Mouse (Mus musculus): ENCODE results near the gene Tepsin. TPM values are rescaled to one million over a fixed set of nuclear protein-coding genes. Genes with fewer than 3 reads are reported as not detected.
A peak's percentile ranks its signal among the peaks of the same experiment; 100 is the strongest.

The Tepsin gene
- polyA plus RNA-seq, 1 experiment from 2014 or later: 20.6 TPM

GRCm38 (mm10) chr11:120126845-120127244 lies 28.3 kb upstream of the Tepsin start:
- no peak for ATAC-seq (ENCODE audit: low read depth)
- H3K9ac ChIP-seq: no peak overlapping the region
- peaks cover 70% of the 10 kb centered on the region for H3K36me3 ChIP-seq
- 82% methylated on average over 2 of the region's 2 CpGs for WGBS
- no peak overlapping the region for H3K4me2 ChIP-seq
- no peaks in the 10 kb centered on the region for H3K9me3 ChIP-seq
- no peak overlapping the region for H3K27ac ChIP-seq (replicated peaks)
- no peaks in the 10 kb centered on the region for H3K27me3 ChIP-seq
- H3K4me1 ChIP-seq (replicated peaks): no peaks in the 10 kb centered on the region
- H3K4me3 ChIP-seq: no peak overlapping the region

- Histone ChIP-seq H3K27ac (replicated peaks) (no peak overlapping the region), H3K36me3 (peaks cover 50% of the 10 kb centered on the region), H3K4me1 (replicated peaks) (peaks cover 17% of the 10 kb centered on the region), H3K9me3 (no peaks in the 10 kb centered on the region), H3K27me3 (no peaks in the 10 kb centered on the region), H3K4me2 (no peak overlapping the region), H3K4me3 (no peak overlapping the region), H3K9ac (no peak overlapping the region)
- WGBS: 83% methylated on average over 12 of the region's 12 CpGs
- no peak for ATAC-seq (ENCODE audit: low read depth)
Measured at GRCm38 (mm10) chr11:120122126-120122525, 23.6 kb upstream of the Tepsin start.

- Histone ChIP-seq H3K4me1 (replicated peaks) (peaks cover 17% of the 10 kb centered on the region), H3K9me3 (no peaks in the 10 kb centered on the region), H3K27me3 (no peaks in the 10 kb centered on the region), H3K27ac (replicated peaks) (peak overlapping the region; percentile 72), H3K4me3 (no peak overlapping the region), H3K9ac (no peak overlapping the region), H3K36me3 (peaks cover 54% of the 10 kb centered on the region), H3K4me2 (no peak overlapping the region)
- ATAC-seq (ENCODE audit: low read depth): 0 out of 2 replicates have a peak, but pooled peaks have one; percentile 40
- WGBS: 82% methylated on average over 17 of the region's 17 CpGs
Measured at GRCm38 (mm10) chr11:120120642-120121420, 22.3 kb upstream of the Tepsin start.

GRCm38 (mm10) chr11:120119936-120120541 lies 21.5 kb upstream of the Tepsin start:
- 69% methylated on average over 10 of the region's 10 CpGs for WGBS
- H3K27ac ChIP-seq (replicated peaks): peak overlapping the region; percentile 72
- H3K9ac ChIP-seq: 0 out of 2 replicates have a peak overlapping the region, but pooled peaks have one; percentile 27
- no peaks in the 10 kb centered on the region for H3K27me3 ChIP-seq
- H3K4me3 ChIP-seq: no peak overlapping the region
- no peak overlapping the region for H3K4me2 ChIP-seq
- peaks cover 58% of the 10 kb centered on the region for H3K36me3 ChIP-seq
- peak; percentile 34; the same call in 1 of the 2 replicates for ATAC-seq (ENCODE audit: low read depth)
- H3K9me3 ChIP-seq: no peaks in the 10 kb centered on the region
- peaks cover 17% of the 10 kb centered on the region for H3K4me1 ChIP-seq (replicated peaks)

- Histone ChIP-seq H3K9ac (no peak overlapping the region), H3K4me3 (no peak overlapping the region), H3K4me1 (replicated peaks) (peaks cover 17% of the 10 kb centered on the region), H3K4me2 (no peak overlapping the region), H3K27ac (replicated peaks) (no peak overlapping the region), H3K9me3 (no peaks in the 10 kb centered on the region), H3K36me3 (peaks cover 57% of the 10 kb centered on the region), H3K27me3 (no peaks in the 10 kb centered on the region)
- WGBS: 95% methylated on average over 7 of the region's 7 CpGs
- ATAC-seq (ENCODE audit: low read depth): no peak
Measured at GRCm38 (mm10) chr11:120119108-120119507, 20.6 kb upstream of the Tepsin start.

DNA sequence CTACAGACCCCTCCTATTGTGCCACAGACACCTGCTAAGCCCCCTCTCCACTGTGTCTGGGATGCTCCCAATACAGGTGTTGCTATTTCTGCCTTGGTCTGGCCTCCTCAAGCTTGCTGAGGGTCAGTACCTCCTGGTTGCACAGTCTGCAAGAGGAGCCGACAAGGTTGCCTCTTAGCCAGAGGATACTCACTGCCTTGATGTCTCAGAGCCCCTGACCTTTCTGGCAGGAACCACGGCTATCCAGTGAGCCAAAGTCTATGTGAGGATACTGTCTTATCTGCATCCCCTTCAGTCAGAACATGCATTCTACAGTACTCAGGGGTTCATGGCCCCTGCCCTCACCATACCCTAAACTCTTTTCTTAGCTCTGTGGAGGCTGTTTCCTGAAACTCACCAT lies 19.1 kb upstream of the Tepsin start:
- H3K9ac ChIP-seq: no peak overlapping the region
- peaks cover 56% of the 10 kb centered on the region for H3K36me3 ChIP-seq
- no peak for ATAC-seq (ENCODE audit: low read depth)

GRCm38 (mm10) chr11:120114488-120115215 lies 16.1 kb upstream of the Tepsin start:
- Histone ChIP-seq H3K4me1 (replicated peaks) (peaks cover 19% of the 10 kb centered on the region), H3K9me3 (no peaks in the 10 kb centered on the region), H3K27me3 (no peaks in the 10 kb centered on the region), H3K36me3 (peaks cover 54% of the 10 kb centered on the region), H3K27ac (replicated peaks) (no peak overlapping the region), H3K4me3 (no peak overlapping the region), H3K4me2 (no peak overlapping the region), H3K9ac (no peak overlapping the region)
- 91% methylated on average over 21 of the region's 21 CpGs for WGBS
- ATAC-seq (ENCODE audit: low read depth): no peak

More for the DNA sequence above, 19.1 kb upstream of the Tepsin start:
- WGBS: 95% methylated on average over 2 of the region's 2 CpGs
- H3K4me3 ChIP-seq: no peak overlapping the region
- H3K4me1 ChIP-seq (replicated peaks): peaks cover 21% of the 10 kb centered on the region
- no peak overlapping the region for H3K4me2 ChIP-seq
- H3K27ac ChIP-seq (replicated peaks): no peak overlapping the region
- H3K9me3 ChIP-seq: no peaks in the 10 kb centered on the region
- no peaks in the 10 kb centered on the region for H3K27me3 ChIP-seq

DNA sequence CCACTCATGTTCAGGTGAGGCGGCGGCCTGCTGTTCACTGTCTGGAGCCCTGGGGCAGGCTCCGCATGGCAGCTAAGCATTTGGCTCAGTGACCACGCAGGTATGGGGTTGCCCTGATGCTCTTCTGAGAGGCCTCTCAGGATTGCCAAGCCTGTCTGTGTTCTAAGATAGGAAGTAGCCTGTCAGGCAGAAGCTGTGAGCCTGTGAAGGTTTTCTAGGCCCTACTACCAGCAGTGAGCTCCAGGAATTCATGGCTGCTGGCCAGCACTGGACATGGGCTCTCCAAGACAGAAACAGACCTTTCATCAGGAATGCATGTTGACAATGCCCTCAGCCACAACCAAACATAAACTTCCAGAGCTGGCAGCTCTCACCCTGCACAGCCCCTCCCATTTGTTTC lies 13.6 kb upstream of the Tepsin start:
- Histone ChIP-seq H3K27me3 (no peaks in the 10 kb centered on the region), H3K9me3 (no peaks in the 10 kb centered on the region), H3K27ac (replicated peaks) (0 out of 2 replicates have a peak overlapping the region, but pooled peaks have one; percentile 34), H3K4me2 (no peak overlapping the region), H3K36me3 (peaks cover 60% of the 10 kb centered on the region), H3K9ac (no peak overlapping the region), H3K4me1 (replicated peaks) (peaks cover 15% of the 10 kb centered on the region), H3K4me3 (no peak overlapping the region)
- 92% methylated on average over 4 of the region's 4 CpGs for WGBS
- no peak for ATAC-seq (ENCODE audit: low read depth)

DNA sequence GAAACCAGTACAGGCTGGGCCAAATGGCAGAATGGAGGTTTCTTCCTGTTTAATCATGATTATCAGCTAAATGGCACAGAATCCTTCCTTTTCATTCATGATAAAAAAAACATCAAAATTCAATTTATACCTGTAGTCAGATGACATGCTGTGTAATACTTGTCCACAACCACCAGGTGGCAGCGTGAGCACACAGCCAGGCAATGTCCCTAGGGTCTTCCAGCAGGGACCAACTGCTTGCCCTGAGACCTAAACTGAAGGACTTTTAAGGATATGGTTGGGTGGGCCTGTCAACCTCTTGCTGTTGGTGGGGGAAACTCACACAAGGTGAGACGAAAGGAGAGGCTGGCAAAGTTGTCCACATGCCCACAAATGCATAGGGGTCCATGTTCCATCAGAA lies 12.5 kb upstream of the Tepsin start:
- peaks cover 15% of the 10 kb centered on the region for H3K4me1 ChIP-seq (replicated peaks)
- H3K36me3 ChIP-seq: peaks cover 56% of the 10 kb centered on the region
- WGBS: 3% methylated on average over 2 of the region's 2 CpGs
- H3K9ac ChIP-seq: 0 out of 2 replicates have a peak overlapping the region, but pooled peaks have one; percentile 17
- no peak for ATAC-seq (ENCODE audit: low read depth)
- no peak overlapping the region for H3K4me3 ChIP-seq
- H3K27ac ChIP-seq (replicated peaks): 0 out of 2 replicates have a peak overlapping the region, but pooled peaks have one; percentile 13
- H3K27me3 ChIP-seq: no peaks in the 10 kb centered on the region
- no peaks in the 10 kb centered on the region for H3K9me3 ChIP-seq
- no peak overlapping the region for H3K4me2 ChIP-seq

GRCm38 (mm10) chr11:120110554-120110953 lies 12.0 kb upstream of the Tepsin start:
- 0 out of 2 replicates have a peak overlapping the region, but pooled peaks have one; percentile 13 for H3K27ac ChIP-seq (replicated peaks)
- H3K4me1 ChIP-seq (replicated peaks): peaks cover 15% of the 10 kb centered on the region
- 0 out of 2 replicates have a peak, but pooled peaks have one; percentile 9 for ATAC-seq (ENCODE audit: low read depth)
- no peaks in the 10 kb centered on the region for H3K9me3 ChIP-seq
- 74% methylated on average over 7 of the region's 7 CpGs for WGBS
- no peaks in the 10 kb centered on the region for H3K27me3 ChIP-seq
- H3K36me3 ChIP-seq: peaks cover 56% of the 10 kb centered on the region
- H3K4me2 ChIP-seq: no peak overlapping the region
- H3K4me3 ChIP-seq: no peak overlapping the region
- 0 out of 2 replicates have a peak overlapping the region, but pooled peaks have one; percentile 17 for H3K9ac ChIP-seq

- Histone ChIP-seq H3K4me2 (no peak overlapping the region), H3K27ac (replicated peaks) (0 out of 2 replicates have a peak overlapping the region, but pooled peaks have one; percentile 18), H3K4me3 (no peak overlapping the region), H3K9me3 (no peaks in the 10 kb centered on the region), H3K27me3 (no peaks in the 10 kb centered on the region), H3K9ac (no peak overlapping the region), H3K36me3 (peaks cover 58% of the 10 kb centered on the region), H3K4me1 (replicated peaks) (peaks cover 15% of the 10 kb centered on the region)
- ATAC-seq (ENCODE audit: low read depth): no peak
- WGBS: 69% methylated on average over 14 of the region's 14 CpGs
Measured at GRCm38 (mm10) chr11:120109558-120110210, 11.2 kb upstream of the Tepsin start.
